Mouse (Mus musculus) intestine, embryonic 14.5 days (tissue): ENCODE measurements around the gene C1qtnf1. TPM values are rescaled to one million over a fixed set of nuclear protein-coding genes. Genes with fewer than 3 reads are reported as not detected.

Source experiments
- ATAC-seq: fragments of 200-750 bp; cut with Nextera tagmentation; replicated peaks from 2 replicates; pipeline ENCODE4 v1.8.0; 2017; ENCODE audit warnings: low read depth, moderate number of reproducible peaks, moderate TSS enrichment, moderate library complexity; ENCODE audit not compliant: low FRiP score, low TSS enrichment
- DNase-seq: peaks from one replicate; pipeline ENCODE4 v3.0.0-alpha.2; 2018; ENCODE audit warnings: low spot score
- H3K27ac ChIP-seq: fragments of 300-500 bp; sonication (generic); 2 replicates; pipeline ENCODE4 v1.5.1; 2014; ENCODE audit warnings: low read depth, mild to moderate bottlenecking, control low read depth
- H3K27me3 ChIP-seq: fragments of 300-500 bp; sonication (generic); replicated peaks from 2 replicates; pipeline ENCODE4 v1.6.1; 2014; ENCODE audit warnings: low read length, control low read depth; ENCODE audit not compliant: control insufficient read depth, insufficient read depth
- H3K36me3 ChIP-seq: fragments of 300-500 bp; sonication (generic); 2 replicates; pipeline ENCODE4 v1.6.1; 2014; ENCODE audit warnings: low read length, control low read depth; ENCODE audit not compliant: control insufficient read depth, insufficient read depth
- H3K4me1 ChIP-seq: fragments of 300-500 bp; sonication (generic); replicated peaks from 2 replicates; pipeline ENCODE4 v1.6.1; 2014; ENCODE audit warnings: low read length, control low read depth, mixed read lengths; ENCODE audit not compliant: control insufficient read depth, insufficient read depth
- H3K4me2 ChIP-seq: fragments of 300-500 bp; sonication (generic); 2 replicates; pipeline ENCODE4 v1.6.1; 2014; ENCODE audit warnings: low read length
- H3K4me3 ChIP-seq: fragments of 300-500 bp; sonication (generic); 2 replicates; pipeline ENCODE4 v1.5.1; 2014; ENCODE audit warnings: low read depth, low read length, control low read depth, mixed read lengths
- H3K9ac ChIP-seq: fragments of 300-500 bp; sonication (generic); 2 replicates; pipeline ENCODE4 v1.6.1; 2014; ENCODE audit warnings: mild to moderate bottlenecking, low read length
- H3K9me3 ChIP-seq: fragments of 300-500 bp; sonication (generic); 2 replicates; pipeline ENCODE4 v1.6.1; 2016; ENCODE audit warnings: low read length, control low read depth; ENCODE audit not compliant: control insufficient read depth
- WGBS: fragments of 180-500 bp; shearing (Covaris S2); extraction: QIAGEN DNeasy Blood & Tissue Kit; methylation state at CpG from one replicate; pipeline ENCODE4 v1.1.7; 2014; 5-methylcytosine and 5-hydroxymethylcytosine counted together
- polyA plus RNA-seq: library from polyadenylated mRNA; unstranded; fragments of >200 nt; fragmentation: Nextera tagmentation; extraction: Ambion mirVana; gene quantifications from 2 replicates; pipeline ENCODE4 v1.2.1, GENCODE M21; 2014

The C1qtnf1 gene
- polyA plus RNA-seq, 1 experiment from 2014 or later, result 7.1 TPM

- DNase-seq (no peak), ATAC-seq (no peak)
- 0 out of 2 replicates have a peak, but pooled peaks cover 6% of the 10 kb centered on the region for H3K4me1 ChIP-seq
- no peak overlapping the region for H3K27ac ChIP-seq
- H3K4me2 ChIP-seq, result no peak overlapping the region
- H3K4me3 ChIP-seq, result no peak overlapping the region
- 74% methylated on average over 8 of the region's 8 CpGs for WGBS
- no peaks in the 10 kb centered on the region for H3K9me3 ChIP-seq
- no peak overlapping the region for H3K9ac ChIP-seq
- H3K36me3 ChIP-seq, result peaks cover 21% of the 10 kb centered on the region
- no peaks in the 10 kb centered on the region for H3K27me3 ChIP-seq
Measured at GRCm38 (mm10) chr11:118488191-118488906, 60.3 kb downstream of the C1qtnf1 start.

- DNase-seq, result no peak
- no peak overlapping the region for H3K27ac ChIP-seq
Measured at GRCm38 (mm10) chr11:118488907-118489270, 60.9 kb downstream of the C1qtnf1 start.

GRCm38 (mm10) chr11:118490566-118491218 is 62.7 kb downstream of the C1qtnf1 start:
- Histone ChIP-seq H3K4me3 (no peak overlapping the region), H3K27ac (no peak overlapping the region), H3K4me2 (0 out of 2 replicates have a peak overlapping the region, but pooled peaks have one; percentile 2), H3K9ac (no peak overlapping the region), H3K9me3 (no peaks in the 10 kb centered on the region), H3K36me3 (peaks cover 6% of the 10 kb centered on the region; the same call in 1 of the 2 replicates), H3K4me1 (0 out of 2 replicates have a peak, but pooled peaks cover 8% of the 10 kb centered on the region), H3K27me3 (no peaks in the 10 kb centered on the region)
- WGBS, result 21% methylated on average over 22 of the region's 22 CpGs
- ATAC-seq (0 out of 2 replicates have a peak, but pooled peaks have one; percentile 56), DNase-seq (peak; percentile 94)

More at GRCm38 (mm10) chr11:118488907-118489270, 60.9 kb downstream of the C1qtnf1 start:
- no peak overlapping the region for H3K4me3 ChIP-seq
- H3K4me2 ChIP-seq, result no peak overlapping the region
- H3K9ac ChIP-seq, result no peak overlapping the region
- H3K36me3 ChIP-seq, result peaks cover 20% of the 10 kb centered on the region
- H3K27me3 ChIP-seq, result no peaks in the 10 kb centered on the region
- H3K9me3 ChIP-seq, result no peaks in the 10 kb centered on the region
- H3K4me1 ChIP-seq, result 0 out of 2 replicates have a peak, but pooled peaks cover 8% of the 10 kb centered on the region
- WGBS, result 75% methylated on average over 12 of the region's 12 CpGs
- ATAC-seq, result no peak

GRCm38 (mm10) chr11:118491230-118491629 is 63.2 kb downstream of the C1qtnf1 start:
- Histone ChIP-seq H3K4me2 (no peak overlapping the region), H3K4me1 (0 out of 2 replicates have a peak, but pooled peaks cover 8% of the 10 kb centered on the region), H3K36me3 (peaks cover 6% of the 10 kb centered on the region; the same call in 1 of the 2 replicates), H3K27me3 (no peaks in the 10 kb centered on the region), H3K9me3 (no peaks in the 10 kb centered on the region), H3K4me3 (no peak overlapping the region), H3K9ac (no peak overlapping the region), H3K27ac (no peak overlapping the region)
- DNase-seq (no peak), ATAC-seq (no peak)
- 88% methylated on average over 7 of the region's 7 CpGs for WGBS

GRCm38 (mm10) chr11:118493458-118493857 is 65.5 kb downstream of the C1qtnf1 start:
- 0 out of 2 replicates have a peak, but pooled peaks cover 8% of the 10 kb centered on the region for H3K4me1 ChIP-seq
- H3K36me3 ChIP-seq, result no peaks in the 10 kb centered on the region
- ATAC-seq (no peak), DNase-seq (no peak)
- H3K4me2 ChIP-seq, result no peak overlapping the region
- H3K27me3 ChIP-seq, result no peaks in the 10 kb centered on the region
- H3K9ac ChIP-seq, result no peak overlapping the region
- WGBS, result 65% methylated on average over 2 of the region's 2 CpGs
- no peaks in the 10 kb centered on the region for H3K9me3 ChIP-seq
- no peak overlapping the region for H3K27ac ChIP-seq
- H3K4me3 ChIP-seq, result no peak overlapping the region

GRCm38 (mm10) chr11:118494001-118494737 is 66.2 kb downstream of the C1qtnf1 start:
- Histone ChIP-seq H3K9me3 (no peaks in the 10 kb centered on the region), H3K4me1 (0 out of 2 replicates have a peak, but pooled peaks cover 8% of the 10 kb centered on the region), H3K4me3 (no peak overlapping the region), H3K36me3 (no peaks in the 10 kb centered on the region), H3K27me3 (no peaks in the 10 kb centered on the region), H3K27ac (no peak overlapping the region), H3K4me2 (no peak overlapping the region), H3K9ac (no peak overlapping the region)
- DNase-seq, result no peak
- ATAC-seq, result no peak
- 75% methylated on average over 12 of the region's 12 CpGs for WGBS

GRCm38 (mm10) chr11:118495065-118495464 is 67.1 kb downstream of the C1qtnf1 start:
- no peak overlapping the region for H3K4me2 ChIP-seq
- no peak overlapping the region for H3K27ac ChIP-seq
- no peaks in the 10 kb centered on the region for H3K36me3 ChIP-seq
- no peaks in the 10 kb centered on the region for H3K9me3 ChIP-seq
- ATAC-seq (no peak), DNase-seq (no peak)
- H3K4me3 ChIP-seq, result no peak overlapping the region
- no peak overlapping the region for H3K9ac ChIP-seq
- H3K27me3 ChIP-seq, result no peaks in the 10 kb centered on the region
- 0 out of 2 replicates have a peak, but pooled peaks cover 8% of the 10 kb centered on the region for H3K4me1 ChIP-seq
- WGBS, result 34% methylated on average over 5 of the region's 5 CpGs

- no peaks in the 10 kb centered on the region for H3K9me3 ChIP-seq
- H3K4me3 ChIP-seq, result no peak overlapping the region
- no peak for DNase-seq
- no peaks in the 10 kb centered on the region for H3K36me3 ChIP-seq
- H3K4me2 ChIP-seq, result no peak overlapping the region
- 54% methylated on average over 20 of the region's 20 CpGs for WGBS
- H3K9ac ChIP-seq, result no peak overlapping the region
- H3K27ac ChIP-seq, result no peak overlapping the region
- no peak for ATAC-seq
- H3K4me1 ChIP-seq, result 0 out of 2 replicates have a peak, but pooled peaks cover 8% of the 10 kb centered on the region
- H3K27me3 ChIP-seq, result no peaks in the 10 kb centered on the region
Measured at GRCm38 (mm10) chr11:118496066-118496689, 68.2 kb downstream of the C1qtnf1 start.
